Mouse (Mus musculus): Measurements from ENCODE around the gene H2-Eb1.

- TF ChIP-seq POLR2A (IDR thresholded peaks at IDR 0.05; ENCODE audit: low read depth, low read length) (no peak), CTCF (conservative IDR thresholded peaks at IDR 0.05; ENCODE audit: insufficient read depth, insufficient read length, low read depth, low read length) (no peak)
Measured at GRCm38 (mm10) chr17:34285371-34285770, 20.3 kb upstream of the H2-Eb1 start.

Measured in kidney, adult 2 months (tissue).